Mouse (Mus musculus) brain, embryonic 14.5 days (tissue): ENCODE measurements around the gene Sh3d21. TPM values are rescaled to one million over a fixed set of nuclear protein-coding genes. Genes with fewer than 3 reads are reported as not detected.
A peak's percentile ranks its signal among the peaks of the same experiment; 100 is the strongest.

Source experiments
- DNase-seq: peaks from one replicate; pipeline ENCODE4 v3.0.0-alpha.2; 2011; ENCODE audit warnings: low read depth
- CTCF ChIP-seq: fragments of 200-500 bp; IDR thresholded peaks from 2 replicates; pipeline ENCODE4 v1.5.1; 2012; ENCODE audit warnings: inconsistent platforms, mild to moderate bottlenecking, moderate library complexity, borderline replicate concordance; ENCODE audit not compliant: insufficient read depth, insufficient read length; ENCODE audit errors: extremely low read depth
- POLR2A ChIP-seq: fragments of 200-500 bp; IDR thresholded peaks from 2 replicates; pipeline ENCODE4 v1.6.1; 2012; ENCODE audit warnings: mild to moderate bottlenecking, inconsistent platforms, borderline replicate concordance; ENCODE audit not compliant: poor library complexity, insufficient read depth, insufficient read length, severe bottlenecking; ENCODE audit errors: extremely low read depth
- polyA plus RNA-seq: library from polyadenylated mRNA; depleted of rRNA; stranded (reverse); fragments of >200 nt; gene quantifications from 2 replicates; pipeline ENCODE4 v1.2.3, GENCODE M21; 2012

Gene Sh3d21
- polyA plus RNA-seq, 1 experiment = 0.81 TPM

DNA sequence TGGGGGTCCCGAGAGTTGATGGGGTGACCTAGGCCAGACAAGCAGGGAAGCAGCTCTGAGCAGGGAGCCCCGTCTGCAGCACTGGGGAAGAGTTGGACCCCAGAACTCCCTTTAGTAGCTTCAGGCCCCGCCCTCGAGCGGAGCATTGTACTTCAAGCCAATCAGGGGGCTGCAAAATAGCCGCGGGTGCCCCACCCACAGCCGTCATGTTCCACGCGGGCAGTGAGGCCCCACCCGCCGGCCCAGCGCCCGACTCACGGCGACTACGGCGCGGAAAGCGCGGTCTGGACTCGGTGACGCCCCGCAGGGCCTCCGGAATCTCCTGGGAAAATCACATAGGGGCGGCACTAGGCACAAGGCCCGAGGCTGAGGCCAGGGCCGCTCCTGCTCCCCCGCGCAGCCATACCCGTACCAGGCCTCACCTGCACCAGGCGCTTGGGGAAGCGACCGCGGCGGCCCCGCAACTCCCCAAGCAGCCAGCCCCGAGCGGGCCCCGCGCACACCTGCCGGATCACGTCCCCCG is 686 bp downstream of the Sh3d21 start:
- TF ChIP-seq CTCF (no peak), POLR2A (0 out of 2 replicates have a peak, but pooled peaks have one; percentile 19)
- DNase-seq = peak; percentile 89

DNA sequence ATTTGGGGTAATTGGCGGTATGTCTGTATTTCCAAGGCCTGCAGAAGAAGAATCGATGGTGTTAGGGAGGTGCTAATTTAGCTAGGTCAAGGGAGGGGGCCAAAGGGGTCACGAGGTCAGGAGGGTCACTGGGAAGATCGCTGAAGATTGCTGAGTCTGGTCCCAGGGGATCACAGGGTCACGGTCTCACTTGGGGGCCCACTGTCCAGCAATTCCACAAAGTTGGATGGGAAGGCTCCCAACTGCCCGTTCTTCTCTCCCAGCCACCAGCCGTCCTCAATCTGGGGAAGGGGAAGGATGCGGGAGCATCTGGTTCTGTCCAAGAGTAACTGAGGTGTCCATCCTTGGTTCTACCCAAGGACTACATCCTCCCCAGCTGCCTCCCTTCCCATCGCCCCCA is 1.3 kb downstream of the Sh3d21 start:
- TF ChIP-seq CTCF = no peak
- no peak for TF ChIP-seq POLR2A
- no peak for DNase-seq

GRCm38 (mm10) chr4:126161456-126161855 is 1.8 kb downstream of the Sh3d21 start:
- no peak for TF ChIP-seq CTCF
- TF ChIP-seq POLR2A = no peak
- DNase-seq = no peak

GRCm38 (mm10) chr4:126160981-126161380 is 2.3 kb downstream of the Sh3d21 start:
- DNase-seq = no peak
- TF ChIP-seq POLR2A (no peak), CTCF (no peak)

DNA sequence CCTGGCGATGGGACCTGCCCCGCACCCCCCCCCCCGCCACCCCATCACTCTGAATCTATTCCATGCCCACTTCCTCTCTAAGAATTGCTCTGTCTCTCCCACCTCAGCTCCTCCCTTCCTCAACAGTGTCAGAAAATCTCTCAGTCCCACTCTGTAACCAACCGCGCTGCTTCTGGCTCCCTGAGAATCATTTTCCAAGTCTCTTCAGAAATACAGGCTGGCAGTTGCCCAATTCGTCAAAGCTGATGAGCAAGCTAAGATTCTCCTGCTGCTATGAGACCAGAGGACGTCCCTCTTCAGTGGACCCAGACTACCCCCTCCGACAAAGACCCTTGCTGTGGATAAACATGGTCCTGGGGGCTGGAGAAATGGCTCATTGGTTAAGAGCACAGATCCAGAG is 3.8 kb downstream of the Sh3d21 start:
- DNase-seq = peak; percentile 23
- TF ChIP-seq CTCF (no peak), POLR2A (no peak)

DNA sequence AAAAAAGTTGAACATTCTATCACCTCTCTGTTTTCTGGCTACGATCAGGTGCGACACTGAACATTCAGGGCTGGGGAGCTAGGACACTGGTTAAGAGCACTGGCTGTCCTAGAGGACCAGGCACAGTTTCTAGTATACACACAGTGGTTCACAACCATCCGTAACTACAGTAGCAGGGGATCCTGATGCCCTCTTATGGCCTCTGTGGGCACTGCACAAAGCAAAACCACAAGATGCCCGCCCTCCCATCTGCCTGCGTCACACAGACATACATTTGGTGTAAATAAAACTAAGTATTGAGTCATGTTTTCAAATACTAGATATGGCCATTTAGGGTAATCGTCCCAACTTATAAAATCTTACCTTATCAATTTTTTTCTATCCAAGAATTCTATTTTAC is 5.7 kb downstream of the Sh3d21 start:
- TF ChIP-seq CTCF (0 out of 2 replicates have a peak, but pooled peaks have one; percentile 13), POLR2A (no peak)

GRCm38 (mm10) chr4:126156617-126157016 is 6.7 kb downstream of the Sh3d21 start:
- DNase-seq = no peak
- TF ChIP-seq CTCF = peak; percentile 63
- TF ChIP-seq POLR2A = no peak

More for the DNA sequence above, 5.7 kb downstream of the Sh3d21 start:
- no peak for DNase-seq

DNA sequence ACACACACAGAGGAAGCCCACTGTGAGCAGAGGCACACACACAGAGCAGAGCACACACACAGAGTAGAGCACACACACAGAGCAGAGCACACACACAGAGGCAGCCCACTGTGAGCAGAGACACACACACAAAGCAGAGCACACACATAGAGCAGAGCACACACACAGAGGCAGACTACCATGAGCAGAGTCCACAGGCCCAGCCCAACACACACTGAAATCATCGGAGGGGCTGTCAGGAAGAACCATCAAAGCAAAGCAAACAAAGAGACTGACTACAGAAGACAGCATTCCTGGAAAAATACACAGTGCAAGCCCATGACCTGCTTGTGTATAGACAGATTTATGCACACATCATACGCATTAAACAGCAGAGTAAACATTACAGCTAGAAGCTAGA is 7.4 kb downstream of the Sh3d21 start:
- no peak for TF ChIP-seq CTCF
- no peak for TF ChIP-seq POLR2A
- peak; percentile 17 for DNase-seq

DNA sequence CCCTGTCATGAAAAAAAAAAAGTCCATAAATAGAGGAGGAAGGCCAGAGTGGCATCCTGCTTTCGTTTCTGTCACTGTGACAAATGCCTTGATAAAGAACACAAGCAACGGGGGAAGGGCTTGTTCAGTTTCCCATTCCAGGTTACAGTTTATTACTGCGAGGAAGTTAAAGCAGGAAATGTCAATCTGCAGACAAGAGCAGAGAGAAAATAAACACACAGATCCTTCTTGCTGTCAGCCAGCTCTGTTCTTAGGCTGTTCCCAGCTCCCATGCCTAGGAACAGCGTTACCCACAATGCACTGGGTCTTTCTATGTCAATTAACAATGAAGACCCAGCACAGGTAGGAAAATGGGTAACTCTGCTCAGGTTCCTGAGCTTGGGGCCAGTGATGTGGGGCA is 8.1 kb downstream of the Sh3d21 start:
- DNase-seq = peak; percentile 20
- TF ChIP-seq POLR2A = no peak
- TF ChIP-seq CTCF = no peak

- DNase-seq = no peak
- TF ChIP-seq POLR2A (no peak), CTCF (no peak)
These were observed 10.4 kb downstream of the Sh3d21 start for GRCm38 (mm10) chr4:126152864-126153263.

GRCm38 (mm10) chr4:126151701-126152440 is 11.4 kb downstream of the Sh3d21 start:
- no peak for DNase-seq
- TF ChIP-seq CTCF = no peak
- no peak for TF ChIP-seq POLR2A

- TF ChIP-seq POLR2A (no peak), CTCF (no peak)
- DNase-seq = no peak
These were observed 12.4 kb downstream of the Sh3d21 start for GRCm38 (mm10) chr4:126150949-126151320.
